Mouse (Mus musculus) erythroblast, embryonic 14.5 days (primary cell): ENCODE results near the gene Smad9.

Experiments
- GATA1 ChIP-seq: IDR thresholded peaks from 2 replicates; pipeline ENCODE4 v1.6.1; 2012; ENCODE audit warnings: low read length, inconsistent platforms, mixed read lengths
- TAL1 ChIP-seq: IDR thresholded peaks from 3 replicates; pipeline ENCODE4 v1.6.1; 2012; ENCODE audit warnings: low read length, inconsistent platforms, mixed read lengths

DNA sequence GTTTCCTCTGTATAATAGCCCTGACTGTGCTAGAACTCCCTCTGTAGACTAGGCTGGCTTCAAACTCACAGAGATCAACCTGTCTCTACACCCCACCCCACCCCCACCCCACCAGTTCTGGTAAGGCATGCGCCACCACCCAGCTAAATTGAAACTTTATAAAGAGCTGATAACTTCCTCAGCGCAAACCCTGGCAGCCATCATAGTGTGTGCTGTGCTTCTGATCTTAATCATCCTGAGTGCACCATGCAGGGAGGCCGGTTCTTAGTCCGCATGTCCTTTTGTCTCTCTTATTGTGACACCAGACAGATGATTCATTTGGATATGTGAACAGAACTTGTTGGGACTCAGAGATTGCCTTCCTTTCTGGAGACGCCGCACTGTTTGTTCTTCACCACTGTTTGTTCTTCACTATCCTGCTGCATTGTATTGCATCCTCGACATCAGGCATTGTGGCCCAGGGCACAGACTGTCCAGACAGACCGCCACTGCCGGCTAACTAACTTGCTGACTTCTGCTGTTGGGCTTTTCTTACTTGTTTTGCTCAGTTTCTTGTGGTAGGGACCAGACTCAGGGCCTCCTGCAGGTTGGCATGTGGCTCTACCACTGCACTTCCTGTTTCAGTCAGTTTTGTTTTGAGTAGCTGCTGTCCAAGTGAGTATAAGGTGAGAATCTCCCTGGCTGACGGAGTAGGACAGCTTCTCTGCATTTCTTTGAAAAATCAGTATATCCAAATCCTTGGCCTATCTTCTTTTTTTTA is 31.5 kb upstream of the Smad9 start:
- TF ChIP-seq TAL1, result no peak
- no peak for TF ChIP-seq GATA1
